27 mouse cellular contexts compared by ENCODE assay signal in the genomic region with DNA sequence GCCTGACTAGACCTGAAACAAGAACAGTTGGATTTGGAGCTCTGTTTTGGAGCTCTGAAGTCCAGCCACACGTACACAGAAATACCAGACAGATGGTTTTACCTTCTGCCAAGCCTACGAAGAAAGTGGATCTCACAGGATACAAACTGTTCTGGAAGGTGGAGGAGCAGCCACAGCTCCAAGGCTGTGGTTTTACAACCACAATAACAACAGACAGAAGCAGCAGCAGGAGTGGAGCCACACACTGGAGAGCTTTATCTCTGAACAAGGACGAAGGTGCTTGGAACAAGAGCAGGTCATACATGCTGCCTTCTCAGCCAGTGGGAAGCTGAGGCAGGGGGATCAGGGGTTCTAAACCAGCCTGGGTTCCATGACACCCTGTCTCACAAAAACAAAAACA. TPM values are rescaled to one million over a fixed set of nuclear protein-coding genes. Genes with fewer than 3 reads are reported as not detected.
DNase-seq lines count a peak whose midpoint lies in the region; ATAC-seq and TF ChIP-seq lines count a peak whose summit lies in the region.
"Had no signal": no experiment of that assay in that cellular context is flagged by ENCODE, and none has a peak within 500 bp of the region (broad histone marks: within the 10 kb centered on the region; RNA-seq: fewer than 3 reads in every experiment).

No protein-coding gene starts in this region.

- H3K4me2 ChIP-seq in myocyte (ENCODE audit: low read depth): peak overlapping the region; percentile 5
- H3K4me2 ChIP-seq in midbrain, embryonic 15.5 days: no peak overlapping the region
- H3K4me2 ChIP-seq: embryonic facial prominence, embryonic 12.5 days; limb, embryonic 15.5 days; neural tube, embryonic 15.5 days had no signal

- no peaks in the 10 kb centered on the region for H3K9me3 ChIP-seq in midbrain, embryonic 15.5 days
- H3K9me3 ChIP-seq: embryonic facial prominence, embryonic 12.5 days; limb, embryonic 15.5 days; neural tube, embryonic 15.5 days had no signal

- TF ChIP-seq POLR2A in myocyte (IDR thresholded peaks at IDR 0.05; ENCODE audit: insufficient read length, low read depth): no peak

- peaks cover 12% of the 10 kb centered on the region for H3K27me3 ChIP-seq in myocyte (ENCODE audit: control insufficient read depth, insufficient read depth, insufficient read length)
- H3K27me3 ChIP-seq in midbrain, embryonic 15.5 days (replicated peaks): no peaks in the 10 kb centered on the region
- H3K27me3 ChIP-seq: embryonic facial prominence, embryonic 12.5 days; limb, embryonic 15.5 days; neural tube, embryonic 15.5 days; Patski had no signal

- DNase-seq in left cerebral cortex, adult 11 months (ENCODE audit: low spot score): peak; percentile 23
- no peak for DNase-seq in left cerebral cortex, postnatal 4 days
- peak; percentile 65 for DNase-seq in cerebellum, adult 11 months
- DNase-seq in cerebellum, adult 9-10 months: peak; percentile 92
- no peak for DNase-seq in heart, adult 9 months (ENCODE audit: low spot score in 2 of 2)
- DNase-seq in adrenal gland, postnatal 25 days: no peak
- DNase-seq: forebrain, postnatal 0 days; gastrocnemius, postnatal 14 days; kidney, postnatal 4 days; liver, postnatal 0 days; retina, postnatal 1 day; thymus, postnatal 25 days had no signal

- no peaks in the 10 kb centered on the region for H3K36me3 ChIP-seq in myocyte (ENCODE audit: control insufficient read depth, insufficient read depth)
- no peaks in the 10 kb centered on the region for H3K36me3 ChIP-seq in midbrain, embryonic 15.5 days (replicated peaks)
- H3K36me3 ChIP-seq: embryonic facial prominence, embryonic 12.5 days; limb, embryonic 15.5 days; neural tube, embryonic 15.5 days had no signal

- 82% methylated on average over 3 of the region's 3 CpGs for WGBS in midbrain, embryonic 15.5 days

- no peak overlapping the region for H3K9ac ChIP-seq in midbrain, embryonic 15.5 days
- H3K9ac ChIP-seq: embryonic facial prominence, embryonic 12.5 days; forebrain, postnatal 0 days; limb, embryonic 15.5 days; liver, postnatal 0 days; neural tube, embryonic 15.5 days had no signal

- H3K4me1 ChIP-seq in midbrain, embryonic 15.5 days: no peaks in the 10 kb centered on the region
- H3K4me1 ChIP-seq: embryonic facial prominence, embryonic 12.5 days; limb, embryonic 15.5 days; neural tube, embryonic 15.5 days had no signal

- no peak overlapping the region for H3K4me3 ChIP-seq in myocyte
- no peak overlapping the region for H3K4me3 ChIP-seq in midbrain, embryonic 15.5 days
- H3K4me3 ChIP-seq: embryonic facial prominence, embryonic 12.5 days; limb, embryonic 15.5 days; neural tube, embryonic 15.5 days had no signal

- no peak overlapping the region for H3K27ac ChIP-seq in midbrain, embryonic 15.5 days
- H3K27ac ChIP-seq: embryonic facial prominence, embryonic 12.5 days; limb, embryonic 15.5 days; neural tube, embryonic 15.5 days; stomach, postnatal 0 days had no signal

- intact Hi-C loops in left cerebral cortex, postnatal 4 days (cut with DNase I): no loop called here

- no peak for ATAC-seq in midbrain, embryonic 15.5 days (replicated peaks)
- ATAC-seq: activated CD4-positive, CD25-positive, alpha-beta regulatory T cell, adult 4 months; forebrain, postnatal 0 days; liver, postnatal 0 days; Patski had no signal

- H3K79me2 ChIP-seq in myocyte (ENCODE audit: control insufficient read depth, insufficient read depth): no peaks in the 10 kb centered on the region

- H3ac ChIP-seq in myocyte (ENCODE audit: control insufficient read depth, insufficient read length): no peak overlapping the region

TF ChIP-seq in myocyte, 11 proteins besides CTCF, POLR2A, EP300 and RAD21:
- TF ChIP-seq USF1 (IDR thresholded peaks at IDR 0.05; ENCODE audit: low read depth) (no peak), E2F4 (IDR thresholded peaks at IDR 0.05; ENCODE audit: insufficient read depth) (no peak), REST (IDR thresholded peaks at IDR 0.05; ENCODE audit: insufficient read depth, insufficient read length) (no peak), SRF (IDR thresholded peaks at IDR 0.05; ENCODE audit: control insufficient read depth, insufficient read length, low read depth) (no peak), TCF12 (IDR thresholded peaks at IDR 0.05; ENCODE audit: insufficient read depth, poor library complexity, severe bottlenecking) (no peak), POLR2AphosphoS2 (IDR thresholded peaks at IDR 0.05; ENCODE audit: insufficient read length, low read depth) (no peak), TCF3 (IDR thresholded peaks at IDR 0.05; ENCODE audit: insufficient read length, low read depth) (no peak), MYOD1 (IDR thresholded peaks at IDR 0.05; ENCODE audit: control insufficient read depth in 1 of 3, insufficient read length in 2 of 3, low read depth in 2 of 3) (no peak), CEBPB (IDR thresholded peaks at IDR 0.05; ENCODE audit: insufficient read depth, poor library complexity, severe bottlenecking) (no peak), MAX (IDR thresholded peaks at IDR 0.05; ENCODE audit: low read depth) (no peak), MYOG (IDR thresholded peaks at IDR 0.05; ENCODE audit: control insufficient read depth in 1 of 3, insufficient read depth in 1 of 3, insufficient read length in 2 of 3, low read depth in 2 of 3) (no peak)

RNA-seq across cellular contexts. Expression of gene Mrgprd, which starts 4.8 kb away (rescaled TPM):
- total RNA-seq in left cerebral cortex, postnatal 4 days (2021): not detected
- polyA plus RNA-seq in myocyte (2012; fragmentation: generic; extraction: Trizol): not detected
- not detected in 2 replicates for total RNA-seq in adrenal gland, postnatal 25 days (2021)
- not detected in 2 replicates for polyA plus RNA-seq in midbrain, embryonic 15.5 days (2015; fragmentation: Nextera tagmentation; extraction: Ambion mirVana)
- total RNA-seq: forebrain, postnatal 0 days; gastrocnemius, postnatal 14 days; heart, adult 8-10 months; left cerebral cortex, adult 8-10 months had no signal
- polyA plus RNA-seq: activated CD4-positive, CD25-positive, alpha-beta regulatory T cell, adult 4 months; C2C12; cortical plate, adult 2 months; embryonic facial prominence, embryonic 12.5 days; forebrain, postnatal 0 days; heart, postnatal 0 days; hindbrain, embryonic 11.5 days; kidney, embryonic 14.5 days; limb, embryonic 15.5 days; liver, postnatal 0 days; Patski; stomach, postnatal 0 days had no signal

RNA-seq across cellular contexts. Expression of gene Mrgprf, which starts 18.9 kb away (rescaled TPM):
- total RNA-seq in left cerebral cortex, postnatal 4 days (2021): 1 to 10 TPM; 2.2 to 3.0 TPM
- 4.4 TPM for polyA plus RNA-seq in myocyte (2012; fragmentation: generic; extraction: Trizol)
- 1.0 and 1.3 TPM in 2 replicates for total RNA-seq in adrenal gland, postnatal 25 days (2021)
- polyA plus RNA-seq in midbrain, embryonic 15.5 days (2015; fragmentation: Nextera tagmentation; extraction: Ambion mirVana): 4.5 and 6.1 TPM in 2 replicates
- polyA plus RNA-seq: activated CD4-positive, CD25-positive, alpha-beta regulatory T cell, adult 4 months had no signal

RNA-seq across cellular contexts. Expression of gene Tpcn2, which starts 35.7 kb away (rescaled TPM):
- 1 to 10 TPM; 4.7 to 5.0 TPM for total RNA-seq in left cerebral cortex, postnatal 4 days (2021)
- 4.4 TPM for polyA plus RNA-seq in myocyte (2012; fragmentation: generic; extraction: Trizol)
- 13.7 and 18.8 TPM in 2 replicates for total RNA-seq in adrenal gland, postnatal 25 days (2021)
- 2.9 and 3.2 TPM in 2 replicates for polyA plus RNA-seq in midbrain, embryonic 15.5 days (2015; fragmentation: Nextera tagmentation; extraction: Ambion mirVana)

Comparison
In these comparisons a context has a peak if more than half of its experiments do, and no peak if none do; other contexts are left out.
1. DNase-seq: peak in left cerebral cortex, adult 11 months (single experiment), cerebellum, adult 11 months (single experiment) and cerebellum, adult 9-10 months (single experiment); none in left cerebral cortex, postnatal 4 days (single experiment), heart, adult 9 months (0 of 2) and adrenal gland, postnatal 25 days (single experiment).